Mouse (Mus musculus) limb, embryonic 13.5 days (tissue): ENCODE measurements around the gene Ift122. TPM values are rescaled to one million over a fixed set of nuclear protein-coding genes. Genes with fewer than 3 reads are reported as not detected.
"Not testable (repeated sequence)": the region's sequence is repeated elsewhere in the genome, so short reads cannot be mapped to it uniquely, and the experiment has no call there.

Experiments used
- ATAC-seq: fragments of 200-750 bp; cut with Nextera tagmentation; 2 replicates; pipeline ENCODE4 v1.8.0; 2017; ENCODE audit warnings: low read depth, moderate number of reproducible peaks, moderate TSS enrichment; ENCODE audit not compliant: low FRiP score
- H3K27ac ChIP-seq: fragments of 300-500 bp; sonication (generic); 2 replicates; pipeline ENCODE4 v1.5.1; 2015; ENCODE audit warnings: inconsistent platforms, mild to moderate bottlenecking, moderate library complexity
- H3K27me3 ChIP-seq: fragments of 300-500 bp; sonication (generic); 2 replicates; pipeline ENCODE4 v1.6.1; 2015; ENCODE audit warnings: mild to moderate bottlenecking, inconsistent platforms
- H3K36me3 ChIP-seq: fragments of 300-500 bp; sonication (generic); 2 replicates; pipeline ENCODE4 v1.6.1; 2015; ENCODE audit warnings: inconsistent platforms, mild to moderate bottlenecking, moderate library complexity
- H3K4me1 ChIP-seq: fragments of 300-500 bp; sonication (generic); 2 replicates; pipeline ENCODE4 v1.6.1; 2015; ENCODE audit warnings: inconsistent platforms
- H3K4me2 ChIP-seq: fragments of 300-500 bp; sonication (generic); replicated peaks from 2 replicates; pipeline ENCODE4 v1.6.1; 2015; ENCODE audit warnings: inconsistent platforms, mild to moderate bottlenecking, moderate library complexity
- H3K4me3 ChIP-seq: fragments of 300-500 bp; sonication (generic); 2 replicates; pipeline ENCODE4 v1.5.1; 2015; ENCODE audit warnings: moderate library complexity, mild to moderate bottlenecking, inconsistent platforms
- H3K9ac ChIP-seq: fragments of 300-500 bp; sonication (generic); 2 replicates; pipeline ENCODE4 v1.6.1; 2015; ENCODE audit warnings: mild to moderate bottlenecking, inconsistent platforms
- H3K9me3 ChIP-seq: fragments of 300-500 bp; sonication (generic); 2 replicates; pipeline ENCODE4 v1.6.1; 2016; ENCODE audit warnings: inconsistent platforms
- WGBS: fragments of 180-500 bp; shearing (Covaris S2); methylation state at CpG from one replicate; pipeline ENCODE4 v1.1.7; 2015; 5-methylcytosine and 5-hydroxymethylcytosine counted together
- polyA plus RNA-seq: library from polyadenylated mRNA; unstranded; fragments of >200 nt; fragmentation: Nextera tagmentation; extraction: Ambion mirVana; gene quantifications from 2 replicates; pipeline ENCODE4 v1.2.1, GENCODE M21; 2015

The Ift122 gene
- polyA plus RNA-seq, 1 experiment from 2014 or later, result 25.8 TPM

DNA sequence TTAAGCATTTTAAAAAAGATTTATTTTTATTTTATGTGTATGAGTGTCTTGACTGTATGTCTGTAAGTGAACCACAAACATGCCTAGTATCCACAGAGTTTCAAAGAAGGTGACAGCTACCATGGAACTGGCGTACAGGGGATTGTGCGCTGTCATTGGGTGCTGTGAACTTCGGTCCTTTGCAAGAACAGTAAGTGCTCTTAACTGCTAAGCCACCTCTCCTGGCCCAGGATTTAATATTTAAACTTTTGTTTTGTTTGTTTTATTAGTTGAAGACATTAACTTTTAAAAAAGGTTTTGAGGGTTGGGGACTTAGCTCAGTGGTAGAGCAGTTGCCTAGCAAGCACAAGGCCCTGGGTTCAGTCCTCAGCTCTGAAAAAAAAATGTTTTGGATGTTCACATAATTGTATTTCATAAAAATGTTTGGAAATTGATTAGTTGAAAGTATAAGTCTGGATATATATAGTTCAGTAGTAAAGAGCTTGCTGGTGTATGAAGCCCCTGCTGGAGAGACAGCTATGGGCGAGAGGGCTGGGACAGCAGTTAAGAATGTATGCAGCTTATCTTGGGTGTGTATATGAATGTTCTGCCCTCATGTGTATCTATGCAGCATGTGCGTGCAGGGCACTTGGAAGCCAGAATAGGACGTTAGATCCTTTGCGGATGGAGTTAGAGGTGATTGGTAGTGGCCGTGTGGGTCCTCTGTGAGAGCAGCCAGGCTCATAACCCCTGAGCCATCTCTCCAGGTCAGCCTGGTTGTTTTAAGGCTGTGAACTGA is 31.9 kb upstream of the Ift122 start:
- Histone ChIP-seq H3K9me3 (no peaks in the 10 kb centered on the region), H3K36me3 (no peaks in the 10 kb centered on the region), H3K4me2 (no peak overlapping the region), H3K9ac (no peak overlapping the region), H3K27me3 (no peaks in the 10 kb centered on the region), H3K4me1 (no peaks in the 10 kb centered on the region), H3K27ac (no peak overlapping the region), H3K4me3 (no peak overlapping the region)
- WGBS, result 85% methylated on average over 8 of the region's 8 CpGs
- no peak for ATAC-seq

DNA sequence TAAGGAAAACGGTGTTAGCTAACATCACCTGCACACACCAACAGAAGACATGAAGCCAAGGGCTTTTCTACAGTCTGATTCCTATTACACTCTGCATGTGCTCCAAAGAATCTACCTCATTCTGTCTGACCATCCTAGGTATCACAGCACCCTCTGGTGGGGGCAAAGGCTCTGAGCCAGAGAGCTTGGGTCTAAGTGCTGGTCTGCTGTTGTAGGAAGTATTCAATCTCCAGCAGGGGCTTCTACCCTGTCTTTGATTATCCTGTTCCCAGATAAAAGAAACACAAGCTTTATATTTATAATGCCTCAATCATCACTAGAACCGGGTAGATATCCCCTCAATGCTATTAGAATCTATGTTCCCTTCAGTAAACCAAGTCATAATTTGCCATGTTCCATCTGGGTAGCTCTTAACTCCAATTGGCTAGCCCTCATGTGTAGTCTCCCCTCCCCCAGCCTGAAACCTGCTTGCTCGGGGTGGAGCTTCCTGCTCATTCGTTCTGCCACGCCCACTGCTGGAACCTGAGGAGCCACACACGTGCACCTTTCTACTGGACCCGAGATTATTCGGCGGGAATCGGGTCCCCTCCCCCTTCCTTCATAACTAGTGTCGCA is 29.3 kb upstream of the Ift122 start:
- not testable (repeated sequence) for H3K27me3 ChIP-seq, H3K36me3 ChIP-seq, H3K9ac ChIP-seq, H3K9me3 ChIP-seq, H3K4me1 ChIP-seq, H3K27ac ChIP-seq
- peak; percentile 91 for ATAC-seq
- Histone ChIP-seq H3K4me2 (peak overlapping the region; percentile 50), H3K4me3 (peak overlapping the region; percentile 22)
- under 1% methylated on average over 6 of the region's 11 CpGs for WGBS

DNA sequence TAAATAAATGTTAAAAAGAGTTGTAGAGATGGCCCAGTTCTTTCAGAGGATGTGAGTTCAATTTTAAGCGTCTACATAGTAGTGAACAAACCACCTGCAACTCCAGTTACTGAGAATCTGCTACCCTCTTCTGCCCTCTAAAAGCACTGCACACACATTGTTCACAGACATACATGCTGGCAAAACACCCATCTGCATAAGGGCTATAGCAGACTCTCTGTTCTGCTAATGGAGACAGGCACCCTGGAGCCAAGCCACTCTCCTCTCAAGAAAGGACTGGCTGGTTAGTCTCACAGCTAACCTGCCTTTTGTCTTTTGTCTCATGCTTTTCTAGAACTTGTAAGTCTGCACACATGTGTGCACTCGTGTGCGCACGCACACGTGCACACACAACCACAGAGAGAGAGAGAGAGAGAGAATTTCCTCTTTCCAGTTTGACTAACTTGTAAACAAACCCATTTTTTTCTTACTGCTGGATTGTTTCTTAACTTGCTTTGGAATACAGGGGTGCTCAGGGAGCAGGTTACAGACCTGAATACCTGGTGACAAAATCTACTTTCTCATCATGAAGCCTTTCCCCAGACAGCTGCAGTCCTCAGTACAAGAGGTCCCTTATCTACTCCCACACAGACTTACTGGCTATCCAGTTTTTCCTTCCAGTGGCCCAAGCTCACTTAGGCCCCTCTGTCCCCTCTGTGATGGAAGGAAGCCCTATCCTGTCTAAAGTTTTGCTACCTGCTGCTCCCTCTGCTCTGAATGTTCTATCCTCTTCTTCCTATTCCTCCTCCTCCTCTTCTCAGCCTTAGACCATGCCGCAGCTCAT is 22.3 kb upstream of the Ift122 start:
- no peak for ATAC-seq
- Histone ChIP-seq H3K9me3 (no peaks in the 10 kb centered on the region), H3K4me3 (no peak overlapping the region), H3K36me3 (no peaks in the 10 kb centered on the region), H3K4me1 (no peaks in the 10 kb centered on the region), H3K9ac (no peak overlapping the region), H3K27me3 (no peaks in the 10 kb centered on the region), H3K4me2 (no peak overlapping the region), H3K27ac (no peak overlapping the region)
- WGBS, result 86% methylated on average over 6 of the region's 6 CpGs

DNA sequence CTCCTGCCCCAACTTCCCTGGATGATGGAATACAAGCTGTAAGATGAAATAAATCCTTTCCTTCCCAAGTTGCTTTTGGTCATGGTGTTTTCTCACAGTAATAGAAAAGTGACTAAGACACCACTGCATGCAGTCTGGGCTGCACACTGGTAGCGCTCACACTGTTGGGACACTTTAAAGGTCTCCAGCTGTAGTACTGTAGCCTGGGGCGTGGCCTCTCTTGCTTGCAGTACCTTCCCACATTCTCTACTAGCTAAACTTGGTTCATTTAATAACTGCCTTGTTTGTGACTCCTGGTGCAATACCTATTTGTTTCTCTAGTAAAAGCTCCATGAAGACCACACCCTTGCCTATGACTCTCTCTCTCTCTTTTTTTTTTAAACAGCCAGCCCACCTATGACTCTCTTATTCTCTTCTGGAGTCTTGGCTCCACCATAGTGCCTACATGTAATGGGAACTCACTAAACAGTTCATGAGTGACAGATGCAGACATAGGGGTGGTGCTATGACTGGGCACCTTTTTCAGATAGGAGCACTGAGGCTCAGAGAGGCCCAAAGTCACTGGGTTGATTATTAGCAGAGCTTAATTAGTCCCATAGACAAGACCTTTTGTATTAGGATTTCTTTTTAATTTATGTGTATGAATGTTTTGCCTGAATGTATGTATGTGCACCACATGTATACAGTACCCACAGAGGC is 21.0 kb upstream of the Ift122 start:
- no peaks in the 10 kb centered on the region for H3K9me3 ChIP-seq
- 78% methylated on average over 2 of the region's 2 CpGs for WGBS
- ATAC-seq, result no peak

DNA sequence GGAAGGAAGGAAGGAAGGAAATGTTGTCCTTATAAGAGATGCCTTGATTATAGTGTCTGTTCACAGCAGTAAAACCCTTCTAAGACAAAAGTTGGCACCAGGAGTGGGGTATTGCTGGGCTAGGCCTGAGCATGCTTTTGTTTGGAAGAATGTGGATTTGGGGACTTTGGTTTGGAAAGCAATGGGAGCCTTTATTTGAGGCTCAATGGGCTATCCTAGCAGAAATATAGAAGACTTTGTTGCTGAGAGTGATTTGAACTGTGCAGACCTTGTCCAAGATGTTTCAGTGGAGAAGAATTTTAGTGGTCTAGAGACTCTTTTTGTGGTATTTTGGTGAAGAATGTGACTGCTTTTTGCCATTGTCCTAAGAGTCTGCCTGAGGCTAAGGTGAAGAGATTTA is 19.4 kb upstream of the Ift122 start:
- Histone ChIP-seq H3K27me3 (no peaks in the 10 kb centered on the region), H3K27ac (no peak overlapping the region), H3K4me3 (no peak overlapping the region), H3K4me1 (peaks cover 8% of the 10 kb centered on the region; the same call in 1 of the 2 replicates), H3K9me3 (no peaks in the 10 kb centered on the region), H3K4me2 (no peak overlapping the region), H3K36me3 (no peaks in the 10 kb centered on the region), H3K9ac (no peak overlapping the region)
- ATAC-seq, result no peak

More for the DNA sequence above, 21.0 kb upstream of the Ift122 start:
- no peaks in the 10 kb centered on the region for H3K4me1 ChIP-seq
- H3K36me3 ChIP-seq, result no peaks in the 10 kb centered on the region
- no peak overlapping the region for H3K4me2 ChIP-seq
- H3K9ac ChIP-seq, result no peak overlapping the region
- no peak overlapping the region for H3K27ac ChIP-seq
- no peak overlapping the region for H3K4me3 ChIP-seq
- H3K27me3 ChIP-seq, result no peaks in the 10 kb centered on the region

DNA sequence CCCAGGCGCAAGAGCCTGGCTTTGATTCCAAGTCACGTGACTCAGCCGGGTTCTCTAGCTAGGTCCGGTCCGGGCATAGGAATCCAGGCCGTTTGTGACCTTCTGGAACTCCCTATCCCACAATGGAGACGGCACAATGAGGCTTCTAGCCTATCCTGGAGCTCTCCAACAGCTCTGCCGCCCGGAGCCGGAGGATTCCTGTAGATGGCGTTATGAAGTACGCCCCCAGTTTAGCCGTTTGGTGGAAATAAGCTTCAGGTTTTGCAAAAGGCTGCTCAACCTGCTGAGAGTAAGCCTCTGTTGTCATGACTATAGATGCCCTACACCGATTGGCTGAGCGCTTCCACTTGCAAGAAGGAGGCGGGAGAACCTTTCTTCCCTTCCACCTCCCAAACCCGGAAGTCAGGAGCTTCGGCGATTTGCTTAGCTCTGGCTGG is 15.1 kb upstream of the Ift122 start, which contains the start of gene Efcab12:
TSS of gene Efcab12 (minus strand) at position 252 of the 437 bp plus-strand sequence.
- Histone ChIP-seq H3K27ac (no peak within 1 kb of the TSS), H3K4me1 (peaks cover 8% of the 10 kb centered on the region; the same call in 1 of the 2 replicates), H3K27me3 (no peaks in the 10 kb centered on the region), H3K4me3 (peak within 1 kb of the TSS; percentile 38), H3K9ac (0 out of 2 replicates have a peak within 1 kb of the TSS, but pooled peaks have one; percentile 19), H3K36me3 (peaks cover 17% of the 10 kb centered on the region), H3K4me2 (peak within 1 kb of the TSS; percentile 69), H3K9me3 (no peaks in the 10 kb centered on the region)
- WGBS, result 4% methylated on average over 19 of the region's 19 CpGs
- ATAC-seq, result peak; percentile 92

DNA sequence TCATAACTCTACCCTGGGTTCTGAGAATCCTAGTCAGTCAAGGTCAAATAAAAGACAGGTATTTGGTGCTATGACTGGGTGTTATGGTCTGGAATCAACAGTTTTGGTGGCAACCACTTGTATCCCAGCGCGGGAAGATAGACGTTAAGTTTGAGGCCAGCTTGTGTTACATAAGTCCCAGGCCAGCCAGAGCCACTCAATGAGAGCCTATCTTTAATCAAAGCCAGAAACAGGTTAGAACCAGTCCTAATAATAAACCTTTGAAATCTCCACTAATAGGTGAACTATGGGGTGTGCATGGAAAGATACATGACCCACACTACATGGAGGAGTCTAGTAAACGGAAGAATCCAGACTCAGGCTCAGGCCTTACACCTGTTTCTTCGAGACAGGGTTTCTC is 14.5 kb upstream of the Ift122 start:
- Histone ChIP-seq H3K9ac (no peak overlapping the region), H3K9me3 (no peaks in the 10 kb centered on the region), H3K36me3 (peaks cover 23% of the 10 kb centered on the region), H3K27ac (no peak overlapping the region), H3K27me3 (no peaks in the 10 kb centered on the region), H3K4me2 (peak overlapping the region; percentile 69), H3K4me3 (peak overlapping the region; percentile 38; the same call in 1 of the 2 replicates), H3K4me1 (peaks cover 8% of the 10 kb centered on the region; the same call in 1 of the 2 replicates)
- WGBS, result 49% methylated on average over 5 of the region's 5 CpGs
- no peak for ATAC-seq

DNA sequence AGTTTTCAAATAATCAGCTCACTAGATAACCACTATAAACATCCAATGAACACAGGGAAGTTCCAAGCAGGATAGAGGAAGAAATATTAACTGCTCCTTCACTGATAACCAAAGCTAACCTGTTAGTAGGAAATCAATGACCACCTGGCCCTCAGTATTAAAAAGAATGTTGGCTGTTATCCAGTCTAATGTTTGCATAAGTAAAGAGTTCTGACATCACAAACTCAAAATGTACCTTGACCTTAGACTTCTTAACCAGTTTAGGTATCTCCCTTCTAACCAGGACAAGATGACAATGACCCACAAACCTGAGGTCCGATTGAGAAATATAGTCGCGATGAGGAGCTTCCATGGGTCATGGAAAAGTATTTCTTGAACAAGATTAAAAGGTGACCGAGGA is 8.3 kb upstream of the Ift122 start:
- no peak overlapping the region for H3K9ac ChIP-seq
- H3K27ac ChIP-seq, result no peak overlapping the region
- H3K27me3 ChIP-seq, result no peaks in the 10 kb centered on the region
- 90% methylated on average over 4 of the region's 4 CpGs for WGBS
- ATAC-seq, result no peak
- H3K4me1 ChIP-seq, result no peaks in the 10 kb centered on the region
- H3K4me2 ChIP-seq, result no peak overlapping the region
- H3K9me3 ChIP-seq, result no peaks in the 10 kb centered on the region
- no peak overlapping the region for H3K4me3 ChIP-seq
- H3K36me3 ChIP-seq, result peaks cover 61% of the 10 kb centered on the region

DNA sequence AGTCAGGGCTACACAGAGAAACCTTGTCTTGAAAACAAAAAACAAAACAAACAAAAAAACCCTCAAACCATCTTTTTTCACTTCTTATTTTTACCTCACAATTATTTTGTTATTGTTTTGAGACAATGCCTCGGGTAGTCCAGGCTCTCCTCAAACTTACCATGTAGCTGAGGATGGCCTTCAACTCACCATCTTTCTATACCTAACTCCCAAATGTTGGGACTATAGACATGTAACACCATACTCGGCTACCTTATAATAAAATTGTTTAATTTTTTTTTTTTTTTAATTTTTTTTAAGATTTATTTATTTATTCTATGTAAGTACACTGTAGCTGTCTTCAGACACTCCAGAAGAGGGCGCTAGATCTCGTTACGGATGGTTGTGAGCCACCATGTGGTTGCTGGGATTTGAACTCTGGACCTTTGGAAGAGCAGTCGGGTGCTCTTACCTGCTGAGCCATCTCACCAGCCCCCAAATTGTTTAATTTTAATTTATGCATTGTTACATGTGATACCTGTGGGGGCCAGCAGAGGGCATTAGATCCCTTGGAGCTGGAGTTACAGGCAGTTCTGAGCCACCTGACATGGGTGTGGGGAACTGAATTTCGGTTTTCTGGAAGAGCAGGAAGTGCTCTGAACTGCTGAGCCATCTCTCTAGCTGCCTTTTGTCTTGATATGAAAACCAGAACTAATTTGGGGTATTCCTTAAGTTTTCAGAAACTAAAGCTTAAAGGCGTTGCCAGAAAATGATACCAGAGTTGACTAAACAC is 6.4 kb upstream of the Ift122 start:
- no peak overlapping the region for H3K27ac ChIP-seq
- 40% methylated on average over 8 of the region's 8 CpGs for WGBS
- 0 out of 2 replicates have a peak, but pooled peaks have one; percentile 32 for ATAC-seq

DNA sequence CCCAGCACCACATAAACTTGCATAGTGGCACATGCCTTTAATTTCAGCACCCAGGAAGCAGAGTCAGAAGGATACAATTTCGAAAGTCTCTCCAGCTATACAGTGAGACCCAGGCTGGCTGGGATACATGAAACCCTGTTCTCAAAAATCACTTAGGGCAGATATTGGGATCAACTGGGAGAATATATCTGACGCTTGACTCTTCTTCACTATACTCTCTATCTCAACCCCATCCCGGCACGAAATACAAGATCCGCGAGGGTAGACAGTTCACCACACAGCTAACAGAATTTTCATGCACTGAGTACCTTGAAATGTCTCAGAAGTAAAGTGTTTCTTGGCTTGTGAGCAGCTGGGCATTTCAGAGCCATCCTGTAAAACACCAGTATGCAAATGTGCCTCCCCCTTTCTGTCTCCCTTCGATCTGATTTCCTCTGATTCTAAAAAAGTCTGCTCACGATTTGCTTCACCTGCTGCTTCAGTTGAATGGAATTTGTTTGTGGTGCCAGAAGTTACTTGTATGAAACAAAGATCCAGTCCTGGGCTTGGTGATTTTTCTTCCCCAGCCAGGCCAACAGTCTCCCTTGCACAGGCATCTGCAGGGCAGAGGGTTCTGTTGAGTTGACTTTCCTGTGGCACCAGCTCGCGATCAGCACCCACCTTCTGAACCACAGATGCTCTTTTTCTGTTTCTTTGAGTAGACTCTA is 4.5 kb upstream of the Ift122 start:
- no peak overlapping the region for H3K4me3 ChIP-seq
- H3K9me3 ChIP-seq, result no peaks in the 10 kb centered on the region
- peaks cover 13% of the 10 kb centered on the region for H3K4me1 ChIP-seq
- ATAC-seq, result no peak
- no peak overlapping the region for H3K4me2 ChIP-seq
- peaks cover 45% of the 10 kb centered on the region for H3K36me3 ChIP-seq
- no peaks in the 10 kb centered on the region for H3K27me3 ChIP-seq
- no peak overlapping the region for H3K9ac ChIP-seq
- H3K27ac ChIP-seq, result no peak overlapping the region
- WGBS, result 91% methylated on average over 10 of the region's 10 CpGs

More for the DNA sequence above, 6.4 kb upstream of the Ift122 start:
- Histone ChIP-seq H3K36me3 (peaks cover 64% of the 10 kb centered on the region), H3K4me2 (no peak overlapping the region), H3K9ac (no peak overlapping the region), H3K9me3 (no peaks in the 10 kb centered on the region), H3K4me1 (peaks cover 3% of the 10 kb centered on the region), H3K27me3 (no peaks in the 10 kb centered on the region), H3K4me3 (no peak overlapping the region)
